Mouse (Mus musculus): Measurements from ENCODE around the gene Clstn1.

- TF ChIP-seq CTCF (IDR thresholded peaks at IDR 0.05; ENCODE audit: borderline replicate concordance, insufficient read depth, low read length) (no peak), POLR2A (IDR thresholded peaks at IDR 0.05; ENCODE audit: low read depth, low read length) (no peak)
Measured at GRCm38 (mm10) chr4:149689822-149690700, 103.8 kb downstream of the Clstn1 start.

Measured in embryonic fibroblast, embryonic 13.5 days (primary cell).